In genomic region chr6:73175156-73175555, GRCm38 (mm10) we compare ENCODE assay signal across 20 mouse cellular contexts. TPM values are rescaled to one million over a fixed set of nuclear protein-coding genes. Genes with fewer than 3 reads are reported as not detected.
"Had no signal": no experiment of that assay in that cellular context is flagged by ENCODE, and none has a peak within 500 bp of the region (broad histone marks: within the 10 kb centered on the region; RNA-seq: fewer than 3 reads in every experiment).

No protein-coding gene starts in this region.

- ATAC-seq: liver, postnatal 0 days; lung, postnatal 0 days; midbrain, embryonic 15.5 days had no signal

- H3K4me3 ChIP-seq: liver, embryonic 15.5 days; lung, embryonic 15.5 days; megakaryocyte, embryonic 14.5 days; midbrain, embryonic 12.5 days; midbrain, embryonic 15.5 days; neural tube, embryonic 13.5 days; neural tube, embryonic 15.5 days; stomach, embryonic 15.5 days had no signal

- H3K9me3 ChIP-seq: liver, embryonic 15.5 days; lung, embryonic 15.5 days; megakaryocyte, embryonic 14.5 days; midbrain, embryonic 12.5 days; midbrain, embryonic 15.5 days; neural tube, embryonic 13.5 days; neural tube, embryonic 15.5 days; stomach, embryonic 15.5 days had no signal

- H3K4me1 ChIP-seq: liver, embryonic 15.5 days; lung, embryonic 15.5 days; megakaryocyte, embryonic 14.5 days; midbrain, embryonic 12.5 days; midbrain, embryonic 15.5 days; neural tube, embryonic 13.5 days; neural tube, embryonic 15.5 days; stomach, embryonic 15.5 days had no signal

- H3K4me2 ChIP-seq: liver, embryonic 15.5 days; lung, embryonic 15.5 days; midbrain, embryonic 12.5 days; midbrain, embryonic 15.5 days; neural tube, embryonic 13.5 days; neural tube, embryonic 15.5 days; stomach, embryonic 15.5 days had no signal

- H3K27ac ChIP-seq: liver, embryonic 15.5 days; lung, embryonic 15.5 days; macrophage; midbrain, embryonic 12.5 days; midbrain, embryonic 15.5 days; neural tube, embryonic 13.5 days; neural tube, embryonic 15.5 days; stomach, embryonic 15.5 days; stomach, postnatal 0 days had no signal

- H3K27me3 ChIP-seq: liver, embryonic 15.5 days; lung, embryonic 15.5 days; midbrain, embryonic 12.5 days; midbrain, embryonic 15.5 days; neural tube, embryonic 13.5 days; neural tube, embryonic 15.5 days; stomach, embryonic 15.5 days had no signal

- DNase-seq: liver, postnatal 0 days; lung, postnatal 14 days; lung, postnatal 36 days; retina, postnatal 1 day; right cerebral cortex, adult 18-20 months; right cerebral cortex, postnatal 25 days; thymus, adult 2 months; thymus, postnatal 25 days; thymus, postnatal 4 days had no signal

- H3K36me3 ChIP-seq: liver, embryonic 15.5 days; lung, embryonic 15.5 days; midbrain, embryonic 12.5 days; midbrain, embryonic 15.5 days; neural tube, embryonic 13.5 days; neural tube, embryonic 15.5 days; stomach, embryonic 15.5 days had no signal

- H3K9ac ChIP-seq: liver, embryonic 15.5 days; liver, postnatal 0 days; lung, embryonic 15.5 days; midbrain, embryonic 12.5 days; midbrain, embryonic 15.5 days; neural tube, embryonic 13.5 days; neural tube, embryonic 15.5 days; stomach, embryonic 15.5 days had no signal

RNA-seq across cellular contexts. Expression of gene Dnah6, which starts 46.3 kb away (rescaled TPM):
- polyA plus RNA-seq: macrophage had no signal
